In the genomic region with DNA sequence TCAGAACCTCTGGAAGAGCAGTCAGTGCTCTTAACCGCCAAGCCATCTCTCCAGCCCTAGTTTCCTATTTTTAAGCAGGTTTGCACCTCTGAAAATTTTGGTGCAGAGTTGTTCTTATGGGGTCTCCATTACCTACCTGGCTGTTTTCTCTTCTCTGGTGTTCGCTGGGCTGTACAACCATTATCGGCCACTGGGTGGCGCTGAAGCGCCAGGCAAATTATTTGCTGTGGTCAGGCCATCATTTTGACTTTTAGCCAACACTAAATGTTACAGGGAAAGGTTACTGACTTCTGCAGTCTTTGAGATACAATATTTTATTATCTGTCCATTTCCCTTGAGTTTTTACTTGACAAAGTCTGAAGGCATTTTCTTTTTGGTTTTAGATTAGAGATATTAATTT, we compare ENCODE assay signal across 9 mouse cellular contexts.
DNase-seq lines count a peak whose midpoint lies in the region; ATAC-seq and TF ChIP-seq lines count a peak whose summit lies in the region.
"Had no signal": no experiment of that assay in that cellular context is flagged by ENCODE, and none has a peak within 500 bp of the region (broad histone marks: within the 10 kb centered on the region; RNA-seq: fewer than 3 reads in every experiment).

No protein-coding gene starts in this region.

- TF ChIP-seq CTCF in spleen, adult 2 months (IDR thresholded peaks at IDR 0.05; ENCODE audit: extremely low read depth, insufficient read depth, insufficient read length, insufficient replicate concordance), result peak; percentile 15; the same call in 1 of the 2 replicates

- no peak overlapping the region for H3K9ac ChIP-seq in liver, embryonic 13.5 days
- H3K9ac ChIP-seq: hindbrain, embryonic 15.5 days had no signal

- no peaks in the 10 kb centered on the region for H3K9me3 ChIP-seq in liver, embryonic 13.5 days (replicated peaks)
- H3K9me3 ChIP-seq: hindbrain, embryonic 15.5 days had no signal

- no peak overlapping the region for H3K4me2 ChIP-seq in liver, embryonic 13.5 days
- H3K4me2 ChIP-seq: hindbrain, embryonic 15.5 days had no signal

- no peak for ATAC-seq in cerebellum, adult (ENCODE audit: insufficient number of reproducible peaks, low FRiP score, low TSS enrichment)
- no peak for ATAC-seq in liver, embryonic 13.5 days (ENCODE audit: low read depth)

- H3K27me3 ChIP-seq in liver, embryonic 13.5 days, result no peaks in the 10 kb centered on the region
- no peaks in the 10 kb centered on the region for H3K27me3 ChIP-seq in spleen, adult 2 months (ENCODE audit: control insufficient read depth, insufficient read depth, low read length)
- H3K27me3 ChIP-seq: hindbrain, embryonic 15.5 days had no signal

- no peak for TF ChIP-seq POLR2A in spleen, adult 2 months (IDR thresholded peaks at IDR 0.05; ENCODE audit: low read depth, low read length)

- no peak overlapping the region for H3K27ac ChIP-seq in liver, embryonic 13.5 days
- H3K27ac ChIP-seq in spleen, adult 2 months (ENCODE audit: insufficient read depth, low read length), result no peak overlapping the region
- H3K27ac ChIP-seq: hindbrain, embryonic 15.5 days had no signal

- H3K36me3 ChIP-seq in liver, embryonic 13.5 days, result no peaks in the 10 kb centered on the region
- H3K36me3 ChIP-seq in spleen, adult 2 months (ENCODE audit: control insufficient read depth, insufficient read depth, low read length), result no peaks in the 10 kb centered on the region
- H3K36me3 ChIP-seq: hindbrain, embryonic 15.5 days had no signal

- 2% methylated on average over 5 of the region's 5 CpGs for WGBS in liver, embryonic 13.5 days (ENCODE audit: insufficient replicate concordance)
- 11% methylated on average over 5 of the region's 5 CpGs for WGBS in spleen, adult 2 months

- H3K4me3 ChIP-seq in liver, embryonic 13.5 days (replicated peaks), result no peak overlapping the region
- H3K4me3 ChIP-seq in spleen, adult 2 months (ENCODE audit: extremely low read depth, insufficient read depth, insufficient read length), result no peak overlapping the region
- H3K4me3 ChIP-seq: hindbrain, embryonic 15.5 days had no signal

- no peaks in the 10 kb centered on the region for H3K4me1 ChIP-seq in liver, embryonic 13.5 days (replicated peaks)
- H3K4me1 ChIP-seq in spleen, adult 2 months (ENCODE audit: control insufficient read depth, insufficient read depth, insufficient read length), result no peaks in the 10 kb centered on the region
- H3K4me1 ChIP-seq: hindbrain, embryonic 15.5 days had no signal

- DNase-seq in cerebellum, adult 11 months, result peak; percentile 13
- peak; percentile 47 for DNase-seq in A20 (ENCODE audit: low read depth, low spot score)
- peak; percentile 80 for DNase-seq in adrenal gland, postnatal 14 days
- peak; percentile 60 for DNase-seq in embryo, embryonic 11.5 days (ENCODE audit: low read depth, low spot score)
- peak; percentile 55 for DNase-seq in induced T-regulatory cell, adult 2 months (ENCODE audit: low read depth)
- peak; percentile 36 for DNase-seq in liver, embryonic 13.5 days
- DNase-seq in spleen, adult 2 months (ENCODE audit: low read depth in 1 of 2, low spot score in 2 of 2), result peak in 1 of 2 experiments; percentile 12
